Mouse (Mus musculus) liver, adult 2 months (tissue): ENCODE results near the gene Cd84. TPM values are rescaled to one million over a fixed set of nuclear protein-coding genes. Genes with fewer than 3 reads are reported as not detected.

Source experiments
- DNase-seq: peaks from one replicate; pipeline ENCODE4 v3.0.0-alpha.2; 2011; ENCODE audit warnings: low read depth, low spot score; ENCODE audit errors: extremely low read depth
- H3K27ac ChIP-seq: fragments of 200-500 bp; replicated peaks from 2 replicates; pipeline ENCODE4 v1.5.1; 2012; ENCODE audit warnings: low read depth, mild to moderate bottlenecking, control low read depth, inconsistent platforms, low read length; ENCODE audit not compliant: insufficient read depth
- H3K27me3 ChIP-seq: fragments of 200-500 bp; 2 replicates; pipeline ENCODE4 v1.6.1; 2012; ENCODE audit warnings: mild to moderate bottlenecking, moderate library complexity, low read length, inconsistent platforms; ENCODE audit not compliant: control insufficient read depth, insufficient read depth
- H3K36me3 ChIP-seq: fragments of 200-500 bp; 2 replicates; pipeline ENCODE4 v1.6.1; 2012; ENCODE audit warnings: low read length, inconsistent platforms; ENCODE audit not compliant: control insufficient read depth, insufficient read depth
- H3K4me1 ChIP-seq: fragments of 200-500 bp; 2 replicates; pipeline ENCODE4 v1.6.1; 2011; ENCODE audit warnings: low read length; ENCODE audit not compliant: control insufficient read depth, insufficient read depth
- H3K4me3 ChIP-seq: fragments of 200-500 bp; 2 replicates; pipeline ENCODE4 v1.5.1; 2011; ENCODE audit warnings: low read depth, mild to moderate bottlenecking, control low read depth, low read length, moderate library complexity; ENCODE audit not compliant: insufficient read depth
- H3K79me2 ChIP-seq: fragments of 200-500 bp; 2 replicates; pipeline ENCODE4 v1.6.1; 2012; ENCODE audit warnings: inconsistent platforms, mild to moderate bottlenecking, low read length, moderate library complexity; ENCODE audit not compliant: control insufficient read depth, insufficient read depth
- H3K9ac ChIP-seq: fragments of 200-500 bp; 2 replicates; pipeline ENCODE4 v1.6.1; 2012; ENCODE audit warnings: low read depth, mild to moderate bottlenecking, control low read depth, inconsistent platforms, low read length
- CTCF ChIP-seq: fragments of 200-500 bp; IDR thresholded peaks from 2 replicates; pipeline ENCODE4 v1.5.1; 2011; ENCODE audit warnings: low read depth, low read length, control low read depth
- POLR2A ChIP-seq: fragments of 200-500 bp; IDR thresholded peaks from 2 replicates; pipeline ENCODE4 v1.6.1; 2011; ENCODE audit warnings: low read length, control low read depth; ENCODE audit not compliant: insufficient read depth; ENCODE audit errors: extremely low read depth
- WGBS: fragments of 180-500 bp; shearing (Covaris S2); methylation state at CpG from one replicate; pipeline ENCODE4 v1.1.7; 2018; 5-methylcytosine and 5-hydroxymethylcytosine counted together
- polyA plus RNA-seq: library from polyadenylated mRNA; depleted of rRNA; stranded (reverse); fragments of >200 nt; gene quantifications from 2 replicates; pipeline ENCODE4 v1.2.3, GENCODE M21; 2012
- total RNA-seq: library from RNA; depleted of rRNA; stranded (reverse); fragments of >200 nt; gene quantifications from 2 replicates; pipeline ENCODE4 v1.2.3, GENCODE M21; 2014

Cd84 gene
- total and polyA plus RNA-seq, 2 experiments: 1.2 to 8.9 TPM

DNA sequence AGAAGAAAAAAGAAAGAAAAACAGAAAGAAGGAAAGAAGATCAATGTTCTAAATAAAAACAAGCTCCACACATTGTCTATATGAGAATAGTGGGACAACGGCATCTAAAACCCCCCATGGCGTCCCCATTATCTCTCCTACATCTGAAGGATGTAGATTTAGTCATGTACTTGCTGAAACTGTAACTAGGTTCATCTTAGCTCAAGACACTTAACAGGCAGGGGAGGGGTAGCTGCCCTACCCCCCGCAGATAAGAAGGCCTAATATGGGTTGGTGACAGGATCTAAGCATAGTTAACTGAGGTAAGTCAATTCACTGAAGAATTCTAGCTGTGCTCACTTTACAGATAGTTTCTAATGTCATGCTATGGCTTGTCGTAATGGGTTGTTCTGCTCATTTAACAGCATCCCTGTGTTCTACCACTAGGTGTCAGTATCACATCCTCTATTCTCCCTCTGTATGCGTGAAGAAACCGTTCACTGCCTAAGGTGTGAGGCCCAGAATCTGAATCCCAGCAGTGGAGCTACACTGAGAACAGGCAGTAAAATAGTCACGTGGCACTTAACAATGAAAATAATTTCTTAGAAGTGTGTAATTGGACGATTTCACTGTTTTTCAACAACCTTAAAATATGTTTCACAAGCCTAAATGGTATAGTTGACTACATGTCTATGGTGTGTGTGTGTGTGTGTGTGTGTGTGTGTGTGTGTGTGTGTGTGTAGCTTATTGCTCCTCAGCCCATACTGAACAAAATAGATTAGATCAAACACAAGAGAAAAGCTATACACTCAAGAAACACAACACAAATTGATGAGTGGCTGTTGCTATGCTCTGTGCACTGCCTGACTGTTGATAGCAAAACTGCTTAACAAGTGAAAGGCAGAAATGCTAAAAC is 23.7 kb upstream of the Cd84 start:
- H3K27ac ChIP-seq: no peak overlapping the region
- no peak overlapping the region for H3K4me3 ChIP-seq
- no peaks in the 10 kb centered on the region for H3K27me3 ChIP-seq
- H3K4me1 ChIP-seq: peaks cover 2% of the 10 kb centered on the region; the same call in 1 of the 2 replicates
- TF ChIP-seq POLR2A (no peak), CTCF (no peak; the same call in 1 of the 2 replicates)
- WGBS: 13% methylated on average over 8 of the region's 8 CpGs
- no peaks in the 10 kb centered on the region for H3K79me2 ChIP-seq
- no peaks in the 10 kb centered on the region for H3K36me3 ChIP-seq
- no peak overlapping the region for H3K9ac ChIP-seq
- peak; percentile 37 for DNase-seq

DNA sequence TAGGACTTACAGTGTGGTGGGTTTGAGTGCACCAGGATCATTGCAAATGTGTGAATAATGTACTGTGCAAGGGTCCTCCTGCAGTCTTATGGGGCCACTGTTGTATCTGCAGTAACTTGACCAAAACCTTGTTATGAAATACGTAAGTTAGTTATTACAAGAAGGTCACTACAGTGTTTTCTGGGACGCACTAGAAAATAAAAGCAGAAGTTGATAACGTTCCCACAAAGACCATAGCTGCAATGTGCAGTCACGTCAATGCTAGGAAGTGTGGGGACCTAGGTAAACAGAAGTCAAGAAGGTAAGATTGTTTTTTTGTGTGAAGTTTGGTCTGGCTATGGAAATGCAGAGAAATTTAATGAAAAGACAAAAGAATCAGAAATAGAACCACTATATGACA is 22.5 kb upstream of the Cd84 start:
- H3K36me3 ChIP-seq: no peaks in the 10 kb centered on the region
- H3K27ac ChIP-seq: no peak overlapping the region
- H3K4me3 ChIP-seq: no peak overlapping the region
- H3K4me1 ChIP-seq: peaks cover 2% of the 10 kb centered on the region; the same call in 1 of the 2 replicates
- no peaks in the 10 kb centered on the region for H3K27me3 ChIP-seq
- no peak overlapping the region for H3K9ac ChIP-seq
- H3K79me2 ChIP-seq: no peaks in the 10 kb centered on the region
- TF ChIP-seq POLR2A (no peak), CTCF (no peak)
- 67% methylated on average over 4 of the region's 4 CpGs for WGBS
- no peak for DNase-seq

DNA sequence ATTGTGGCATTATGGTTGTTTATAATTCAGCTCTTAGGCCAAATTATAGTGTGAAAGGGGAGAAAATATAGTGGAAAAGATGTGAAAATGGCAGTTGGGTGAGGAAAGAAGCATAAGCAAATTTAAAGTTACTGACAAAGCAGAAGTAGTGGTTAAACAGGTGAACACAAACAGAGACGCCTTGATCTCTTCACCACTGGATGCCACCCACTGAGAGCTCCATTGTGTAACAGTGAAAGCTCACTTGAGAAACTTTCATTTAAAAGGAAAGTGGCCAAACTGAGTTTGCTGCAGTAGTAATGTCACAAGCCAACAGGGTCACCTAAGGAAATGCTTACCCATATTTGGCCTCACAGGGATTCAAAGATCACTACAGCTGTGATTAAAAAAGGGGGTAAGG is 18.2 kb upstream of the Cd84 start:
- DNase-seq: no peak
- Histone ChIP-seq H3K79me2 (no peaks in the 10 kb centered on the region), H3K4me1 (no peaks in the 10 kb centered on the region; the same call in 1 of the 2 replicates), H3K36me3 (no peaks in the 10 kb centered on the region), H3K27me3 (no peaks in the 10 kb centered on the region), H3K4me3 (no peak overlapping the region), H3K9ac (no peak overlapping the region), H3K27ac (no peak overlapping the region)
- TF ChIP-seq CTCF: no peak
- no peak for TF ChIP-seq POLR2A
- 65% methylated on average over 1 of the region's 1 CpGs for WGBS

DNA sequence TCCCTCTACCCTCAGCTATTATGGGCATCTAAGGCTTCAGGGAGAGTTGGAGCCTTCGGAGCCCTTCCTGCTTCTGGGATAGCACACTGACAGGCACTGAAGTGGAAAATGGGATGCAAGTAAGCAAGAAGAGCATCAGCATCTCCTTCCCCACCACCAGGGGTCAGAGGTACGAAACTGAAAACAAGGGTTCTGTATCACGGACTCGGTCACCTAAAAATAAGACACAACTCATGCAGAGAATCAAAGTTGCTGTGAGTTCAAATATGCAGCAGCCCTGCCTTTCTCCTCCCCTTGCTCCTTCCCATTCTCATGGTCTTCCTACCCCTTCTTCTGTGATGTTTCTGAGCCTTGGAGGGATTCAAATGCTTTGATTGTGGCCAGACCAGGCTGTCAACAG is 14.0 kb upstream of the Cd84 start:
- Histone ChIP-seq H3K79me2 (no peaks in the 10 kb centered on the region), H3K4me1 (no peaks in the 10 kb centered on the region), H3K27ac (no peak overlapping the region), H3K36me3 (no peaks in the 10 kb centered on the region), H3K4me3 (no peak overlapping the region), H3K9ac (no peak overlapping the region), H3K27me3 (no peaks in the 10 kb centered on the region)
- 48% methylated on average over 4 of the region's 4 CpGs for WGBS
- no peak for TF ChIP-seq CTCF
- TF ChIP-seq POLR2A: no peak
- no peak for DNase-seq

DNA sequence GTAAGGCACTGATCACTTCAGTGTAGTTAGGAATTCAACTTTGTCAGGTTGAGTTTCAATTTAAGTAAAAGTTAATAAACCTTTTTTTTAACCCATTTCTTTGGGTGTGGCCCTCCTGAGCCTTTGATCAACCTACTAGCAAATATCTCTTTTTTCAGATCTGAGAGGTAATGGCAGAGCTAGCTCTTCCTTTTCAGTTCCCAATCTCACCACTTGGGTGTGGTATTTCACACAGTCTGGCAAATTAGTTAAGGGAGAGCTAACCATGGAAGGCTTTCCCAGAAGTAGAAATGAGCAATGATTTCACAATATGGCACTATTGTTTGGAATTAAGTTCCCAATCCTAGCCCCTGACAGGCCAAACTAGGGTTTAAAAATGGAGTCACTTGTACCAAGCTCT is 13.3 kb upstream of the Cd84 start:
- H3K4me1 ChIP-seq: no peaks in the 10 kb centered on the region
- H3K79me2 ChIP-seq: no peaks in the 10 kb centered on the region
- no peaks in the 10 kb centered on the region for H3K36me3 ChIP-seq
- H3K4me3 ChIP-seq: no peak overlapping the region
- no peak for DNase-seq
- H3K27me3 ChIP-seq: no peaks in the 10 kb centered on the region
- TF ChIP-seq POLR2A: no peak
- 0 out of 2 replicates have a peak, but pooled peaks have one; percentile 27 for TF ChIP-seq CTCF
- H3K27ac ChIP-seq: no peak overlapping the region
- H3K9ac ChIP-seq: no peak overlapping the region

DNA sequence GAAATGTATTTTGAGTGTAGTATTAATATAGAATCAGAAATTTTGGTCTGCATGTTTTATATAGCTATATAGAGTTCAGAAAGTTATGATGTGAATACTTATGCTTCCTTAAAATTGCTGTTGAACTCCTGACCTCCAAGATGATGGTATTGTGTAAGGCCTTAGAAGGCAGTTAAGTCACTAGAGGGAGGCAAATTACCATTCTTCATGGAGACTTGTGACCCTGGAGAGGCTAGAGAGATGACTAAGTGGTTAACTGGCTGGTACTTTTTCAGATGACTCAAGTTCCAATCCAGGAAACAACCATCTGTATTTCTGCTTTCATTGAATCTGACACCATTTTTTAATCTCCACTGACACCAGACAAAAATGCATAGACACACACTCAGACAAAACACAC is 11.8 kb upstream of the Cd84 start:
- no peak overlapping the region for H3K9ac ChIP-seq
- H3K27me3 ChIP-seq: no peaks in the 10 kb centered on the region
- TF ChIP-seq POLR2A: no peak
- 0 out of 2 replicates have a peak, but pooled peaks have one; percentile 20 for TF ChIP-seq CTCF
- no peaks in the 10 kb centered on the region for H3K36me3 ChIP-seq
- H3K27ac ChIP-seq: no peak overlapping the region
- no peaks in the 10 kb centered on the region for H3K79me2 ChIP-seq
- peak; percentile 40 for DNase-seq
- H3K4me1 ChIP-seq: no peaks in the 10 kb centered on the region
- no peak overlapping the region for H3K4me3 ChIP-seq
